In the genomic region with DNA sequence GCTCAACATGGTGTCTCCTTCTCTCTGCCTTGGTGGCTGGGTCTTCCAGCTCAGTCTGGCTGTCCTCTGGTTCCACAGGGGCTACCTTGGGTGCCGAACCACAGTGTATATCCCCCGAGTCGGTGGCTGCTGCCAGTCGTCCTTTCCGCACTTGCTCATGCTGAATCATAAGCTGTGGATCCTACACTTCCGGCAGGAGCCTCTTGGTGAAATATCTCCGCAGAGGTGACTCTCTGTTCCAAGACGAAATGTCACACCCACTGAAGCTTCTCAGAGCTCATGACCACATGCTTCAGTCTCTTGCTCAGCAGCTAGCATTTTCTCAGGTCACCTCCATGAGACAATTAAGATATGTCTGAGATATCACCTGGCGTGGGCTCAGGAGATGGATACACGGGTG, we compare ENCODE assay signal across 17 mouse cellular contexts.
"Had no signal": no experiment of that assay in that cellular context is flagged by ENCODE, and none has a peak within 500 bp of the region (broad histone marks: within the 10 kb centered on the region; RNA-seq: fewer than 3 reads in every experiment).

No protein-coding gene starts in this region.

- H3K4me3 ChIP-seq: midbrain, embryonic 10.5 days; midbrain, embryonic 12.5 days; neural tube, embryonic 13.5 days; neural tube, embryonic 15.5 days had no signal

- DNase-seq: lung, adult 18-20 months; lung, embryonic 14.5 days; lung, postnatal 10 days; lung, postnatal 4 days; midbrain, embryonic 14.5 days; retina, postnatal 1 day; right cerebral cortex, postnatal 4 days; spleen, adult 18-20 months; thymus, adult 18-20 months; thymus, postnatal 14 days; thymus, postnatal 36 days had no signal

- H3K27ac ChIP-seq: liver, embryonic 14.5 days; midbrain, embryonic 10.5 days; midbrain, embryonic 12.5 days; neural tube, embryonic 13.5 days; neural tube, embryonic 15.5 days had no signal

- ATAC-seq: midbrain, embryonic 16.5 days had no signal
